Mouse (Mus musculus): ENCODE results near the gene Flrt1. TPM values are rescaled to one million over a fixed set of nuclear protein-coding genes. Genes with fewer than 3 reads are reported as not detected.

The Flrt1 gene
- polyA plus RNA-seq, 1 experiment = 1.2 TPM

GRCm38 (mm10) chr19:7073997-7074781, 31.3 kb downstream of the Flrt1 start:
- Histone ChIP-seq H3K36me3 (ENCODE audit: control insufficient read depth, insufficient read depth) (no peaks in the 10 kb centered on the region), H3K4me3 (no peak overlapping the region), H3K79me2 (ENCODE audit: control insufficient read depth, insufficient read depth) (no peaks in the 10 kb centered on the region), H3K27me3 (ENCODE audit: control insufficient read depth, insufficient read depth, insufficient read length) (no peaks in the 10 kb centered on the region), H3K4me2 (ENCODE audit: low read depth) (peak overlapping the region; percentile 10), H3ac (ENCODE audit: control insufficient read depth, insufficient read length) (no peak overlapping the region)
- TF ChIP-seq E2F4 (IDR thresholded peaks at IDR 0.05; ENCODE audit: insufficient read depth) (no peak), POLR2A (IDR thresholded peaks at IDR 0.05; ENCODE audit: insufficient read length, low read depth) (no peak), TCF3 (IDR thresholded peaks at IDR 0.05; ENCODE audit: insufficient read length, low read depth) (peak; percentile 19), POLR2AphosphoS2 (IDR thresholded peaks at IDR 0.05; ENCODE audit: insufficient read length, low read depth) (no peak), SRF (IDR thresholded peaks at IDR 0.05; ENCODE audit: control insufficient read depth, insufficient read length, low read depth) (no peak), CEBPB (IDR thresholded peaks at IDR 0.05; ENCODE audit: insufficient read depth, poor library complexity, severe bottlenecking) (no peak), REST (IDR thresholded peaks at IDR 0.05; ENCODE audit: insufficient read depth, insufficient read length) (no peak), MYOG (IDR thresholded peaks at IDR 0.05; ENCODE audit: control insufficient read depth in 1 of 3, insufficient read depth in 1 of 3, insufficient read length in 2 of 3, low read depth in 2 of 3) (peak in 2 of 3 experiments; percentile 13 to 81), TCF12 (IDR thresholded peaks at IDR 0.05; ENCODE audit: insufficient read depth, poor library complexity, severe bottlenecking) (no peak), USF1 (IDR thresholded peaks at IDR 0.05; ENCODE audit: low read depth) (no peak), MAX (IDR thresholded peaks at IDR 0.05; ENCODE audit: low read depth) (no peak), MYOD1 (IDR thresholded peaks at IDR 0.05; ENCODE audit: control insufficient read depth in 1 of 3, insufficient read length in 2 of 3, low read depth in 2 of 3) (peak; percentile 43 to 97 (median 94))

DNA sequence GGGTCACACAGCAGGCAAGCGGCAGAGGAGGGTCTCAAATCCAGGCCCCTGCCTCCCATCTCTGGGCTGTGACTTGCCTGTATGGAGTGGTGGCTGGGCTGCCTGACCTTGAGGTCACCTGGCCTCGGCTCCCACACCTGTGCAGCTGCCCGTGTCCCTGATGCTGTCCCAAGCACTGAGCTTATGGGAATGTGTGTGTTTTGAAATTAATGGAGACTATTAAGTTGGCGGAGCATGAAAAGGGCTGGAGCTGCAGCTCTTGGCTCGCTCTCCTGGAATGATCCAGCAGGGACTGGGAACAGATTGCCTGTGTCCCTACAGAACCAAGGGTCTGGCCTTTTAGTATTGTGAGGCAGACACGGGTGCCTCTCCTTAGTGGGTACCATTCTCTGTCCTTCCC, 33.3 kb downstream of the Flrt1 start:
- Histone ChIP-seq H3ac (ENCODE audit: control insufficient read depth, insufficient read length) (no peak overlapping the region), H3K4me2 (ENCODE audit: low read depth) (no peak overlapping the region), H3K79me2 (ENCODE audit: control insufficient read depth, insufficient read depth) (no peaks in the 10 kb centered on the region), H3K36me3 (ENCODE audit: control insufficient read depth, insufficient read depth) (no peaks in the 10 kb centered on the region), H3K4me3 (no peak overlapping the region), H3K27me3 (ENCODE audit: control insufficient read depth, insufficient read depth, insufficient read length) (no peaks in the 10 kb centered on the region)
- no peak for TF ChIP-seq POLR2AphosphoS2 (IDR thresholded peaks at IDR 0.05; ENCODE audit: insufficient read length, low read depth)

GRCm38 (mm10) chr19:7070775-7071174, 34.8 kb downstream of the Flrt1 start:
- H3K4me3 ChIP-seq = no peak overlapping the region
- TF ChIP-seq MYOG (IDR thresholded peaks at IDR 0.05; ENCODE audit: control insufficient read depth in 1 of 3, insufficient read depth in 1 of 3, insufficient read length in 2 of 3, low read depth in 2 of 3) (no peak), SRF (IDR thresholded peaks at IDR 0.05; ENCODE audit: control insufficient read depth, insufficient read length, low read depth) (no peak), TCF3 (IDR thresholded peaks at IDR 0.05; ENCODE audit: insufficient read length, low read depth) (no peak), POLR2A (IDR thresholded peaks at IDR 0.05; ENCODE audit: insufficient read length, low read depth) (no peak), MAX (IDR thresholded peaks at IDR 0.05; ENCODE audit: low read depth) (no peak), MYOD1 (IDR thresholded peaks at IDR 0.05; ENCODE audit: control insufficient read depth in 1 of 3, insufficient read length in 2 of 3, low read depth in 2 of 3) (no peak), REST (IDR thresholded peaks at IDR 0.05; ENCODE audit: insufficient read depth, insufficient read length) (no peak), POLR2AphosphoS2 (IDR thresholded peaks at IDR 0.05; ENCODE audit: insufficient read length, low read depth) (no peak), USF1 (IDR thresholded peaks at IDR 0.05; ENCODE audit: low read depth) (no peak), TCF12 (IDR thresholded peaks at IDR 0.05; ENCODE audit: insufficient read depth, poor library complexity, severe bottlenecking) (no peak), CEBPB (IDR thresholded peaks at IDR 0.05; ENCODE audit: insufficient read depth, poor library complexity, severe bottlenecking) (no peak), E2F4 (IDR thresholded peaks at IDR 0.05; ENCODE audit: insufficient read depth) (no peak)
- H3K4me2 ChIP-seq (ENCODE audit: low read depth) = no peak overlapping the region
- no peaks in the 10 kb centered on the region for H3K79me2 ChIP-seq (ENCODE audit: control insufficient read depth, insufficient read depth)
- H3ac ChIP-seq (ENCODE audit: control insufficient read depth, insufficient read length) = no peak overlapping the region
- no peaks in the 10 kb centered on the region for H3K36me3 ChIP-seq (ENCODE audit: control insufficient read depth, insufficient read depth)
- no peaks in the 10 kb centered on the region for H3K27me3 ChIP-seq (ENCODE audit: control insufficient read depth, insufficient read depth, insufficient read length)

- Histone ChIP-seq H3K4me2 (ENCODE audit: low read depth) (no peak overlapping the region), H3K4me3 (no peak overlapping the region), H3ac (ENCODE audit: control insufficient read depth, insufficient read length) (no peak overlapping the region), H3K79me2 (ENCODE audit: control insufficient read depth, insufficient read depth) (no peaks in the 10 kb centered on the region), H3K27me3 (ENCODE audit: control insufficient read depth, insufficient read depth, insufficient read length) (no peaks in the 10 kb centered on the region), H3K36me3 (ENCODE audit: control insufficient read depth, insufficient read depth) (no peaks in the 10 kb centered on the region)
- no peak for TF ChIP-seq USF1 (IDR thresholded peaks at IDR 0.05; ENCODE audit: low read depth)
These were observed 35.5 kb downstream of the Flrt1 start for GRCm38 (mm10) chr19:7069781-7070763.
